Mouse (Mus musculus) adrenal gland, adult (tissue): ENCODE measurements around the gene Prr27.

Source experiments
- DNase-seq, 2 experiments: peaks; one replicate each; pipeline ENCODE4 v3.0.0; 2022 to 2023; ENCODE audit warnings: low spot score in 1 of 2; ENCODE audit not compliant: inconsistent age in 2 of 2

Gene Prr27

GRCm38 (mm10) chr5:87825386-87825785 is at the start of gene Prr27:
TSS of gene Prr27 (plus strand) at chr5:87825686.
- no peak for DNase-seq

- no peak for DNase-seq
These were observed 42.8 kb upstream of the Prr27 start for GRCm38 (mm10) chr5:87782731-87783130.

GRCm38 (mm10) chr5:87807782-87808181 is 17.7 kb upstream of the Prr27 start, which contains the start of gene Csn1s2b:
TSS of gene Csn1s2b (plus strand) at chr5:87808082.
- no peak for DNase-seq

GRCm38 (mm10) chr5:87809253-87809652 is 16.2 kb upstream of the Prr27 start:
- no peak for DNase-seq

- DNase-seq = no peak
These were observed 29.7 kb downstream of the Prr27 start for GRCm38 (mm10) chr5:87855136-87855716.

GRCm38 (mm10) chr5:87870084-87870483 is 44.6 kb downstream of the Prr27 start:
- no peak for DNase-seq

- peak in 1 of 2 experiments; percentile 37 for DNase-seq
These were observed 45.9 kb downstream of the Prr27 start for GRCm38 (mm10) chr5:87871423-87871822.

- DNase-seq = no peak
These were observed 59.2 kb downstream of the Prr27 start, which contains the start of gene Odam for GRCm38 (mm10) chr5:87884729-87885128. TSS of gene Odam (plus strand) at chr5:87885029.
